Mouse (Mus musculus) hindlimb bud, embryonic 11.5 days (tissue): Measurements from ENCODE around the gene Hecw2.

Experiments
- DNase-seq: peaks from one replicate; pipeline ENCODE4 v3.0.0-alpha.2; 2012; ENCODE audit warnings: low read depth, low spot score; ENCODE audit errors: extremely low spot score

Hecw2 gene

GRCm38 (mm10) chr1:54194954-54195305 lies at the start of gene Hecw2:
Gene Hecw2, minus strand, starts transcription at chr1:54195168.
- DNase-seq, result no peak

GRCm38 (mm10) chr1:54242722-54243121 lies 47.8 kb upstream of the Hecw2 start:
- DNase-seq, result no peak

GRCm38 (mm10) chr1:54220273-54220672 lies 25.3 kb upstream of the Hecw2 start:
- no peak for DNase-seq

- no peak for DNase-seq
Measured at GRCm38 (mm10) chr1:54194183-54194953, 600 bp downstream of the Hecw2 start.

- DNase-seq, result no peak
Measured at GRCm38 (mm10) chr1:54193191-54193770, 1.7 kb downstream of the Hecw2 start.

GRCm38 (mm10) chr1:54187579-54187978 lies 7.4 kb downstream of the Hecw2 start:
- DNase-seq, result no peak

DNA sequence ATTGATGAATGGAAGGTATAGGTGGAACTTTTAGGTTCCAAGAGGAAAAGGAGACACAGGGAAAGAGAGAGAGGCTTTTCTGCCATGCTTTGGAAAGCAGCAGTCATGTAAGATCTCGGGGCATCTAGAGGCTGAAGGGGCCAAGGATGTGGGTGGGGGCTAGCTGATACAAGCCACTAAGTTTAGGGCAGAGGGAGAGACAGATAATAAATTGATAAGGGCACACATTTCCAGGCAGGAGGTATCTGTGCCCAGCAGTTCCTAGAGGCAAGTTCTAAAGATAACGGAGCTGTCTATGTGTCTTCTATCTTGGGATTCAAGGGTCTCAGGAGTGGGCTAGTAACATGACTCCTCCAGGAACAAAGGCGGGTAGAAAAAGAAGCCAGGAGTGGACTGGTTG lies 8.6 kb downstream of the Hecw2 start:
- no peak for DNase-seq

DNA sequence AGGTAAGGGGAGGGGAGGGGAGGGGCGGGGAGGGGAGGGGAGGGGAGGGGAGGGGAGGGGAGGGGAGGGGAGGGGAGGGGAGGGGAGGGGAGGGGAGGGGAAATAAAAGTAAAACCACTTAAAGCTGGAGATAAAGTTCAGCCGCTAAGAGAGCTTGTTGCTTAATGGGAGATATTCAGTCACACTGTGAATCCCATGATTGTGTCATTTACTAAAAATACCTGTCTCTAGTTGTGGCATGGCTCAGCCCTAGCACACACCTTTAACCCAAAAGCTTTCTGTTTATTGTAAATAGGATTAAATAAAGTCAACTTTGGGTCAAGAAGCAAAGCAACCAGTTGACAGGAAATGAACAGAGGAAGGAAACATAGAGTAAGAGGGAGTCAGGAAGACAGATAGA lies 14.3 kb downstream of the Hecw2 start:
- DNase-seq, result no peak

- DNase-seq, result no peak
Measured at GRCm38 (mm10) chr1:54179179-54179578, 15.8 kb downstream of the Hecw2 start.

DNA sequence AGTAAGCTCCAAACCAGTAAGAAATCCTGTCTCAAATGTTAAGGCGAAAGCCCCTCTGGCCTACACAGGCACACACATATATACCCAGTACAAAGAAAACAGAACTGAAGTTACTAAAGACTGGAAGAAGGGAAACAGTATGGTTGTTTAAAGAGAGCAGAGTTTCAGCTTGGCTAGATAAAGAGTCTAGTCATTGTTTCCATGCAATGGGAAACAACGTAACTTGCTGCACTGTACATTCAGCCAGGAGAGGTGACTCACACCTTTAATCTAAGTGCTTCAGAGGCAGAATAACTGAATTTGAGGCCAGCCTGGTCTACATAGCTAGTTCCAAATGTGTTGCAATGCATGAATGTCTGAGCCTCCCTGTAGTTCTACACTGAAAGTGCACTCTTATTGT lies 18.4 kb downstream of the Hecw2 start:
- DNase-seq, result no peak

DNA sequence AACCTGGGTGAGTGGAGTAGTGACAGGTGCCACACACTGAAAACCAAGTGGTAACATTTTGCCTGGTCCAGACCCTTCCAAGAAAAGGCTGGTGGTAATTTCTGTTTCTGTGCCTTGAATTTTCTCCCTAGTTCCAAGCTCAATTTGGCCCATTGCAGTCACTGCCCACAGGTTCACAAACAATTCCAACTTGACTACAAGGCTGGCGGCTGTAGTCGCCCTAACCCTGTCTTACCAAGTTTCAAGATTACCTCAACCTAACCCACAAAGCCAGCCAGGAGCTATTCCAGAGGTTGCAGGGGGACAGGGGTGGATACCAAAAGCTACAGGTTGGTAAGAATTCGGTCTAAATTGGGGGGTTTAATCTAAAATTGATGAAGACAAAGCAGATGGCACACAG lies 27.0 kb downstream of the Hecw2 start:
- DNase-seq, result no peak

- DNase-seq, result no peak
Measured at GRCm38 (mm10) chr1:54159531-54159930, 35.4 kb downstream of the Hecw2 start.

- DNase-seq, result no peak
Measured at GRCm38 (mm10) chr1:54153216-54153786, 41.7 kb downstream of the Hecw2 start.

GRCm38 (mm10) chr1:54145106-54145505 lies 49.9 kb downstream of the Hecw2 start:
- DNase-seq, result no peak

DNA sequence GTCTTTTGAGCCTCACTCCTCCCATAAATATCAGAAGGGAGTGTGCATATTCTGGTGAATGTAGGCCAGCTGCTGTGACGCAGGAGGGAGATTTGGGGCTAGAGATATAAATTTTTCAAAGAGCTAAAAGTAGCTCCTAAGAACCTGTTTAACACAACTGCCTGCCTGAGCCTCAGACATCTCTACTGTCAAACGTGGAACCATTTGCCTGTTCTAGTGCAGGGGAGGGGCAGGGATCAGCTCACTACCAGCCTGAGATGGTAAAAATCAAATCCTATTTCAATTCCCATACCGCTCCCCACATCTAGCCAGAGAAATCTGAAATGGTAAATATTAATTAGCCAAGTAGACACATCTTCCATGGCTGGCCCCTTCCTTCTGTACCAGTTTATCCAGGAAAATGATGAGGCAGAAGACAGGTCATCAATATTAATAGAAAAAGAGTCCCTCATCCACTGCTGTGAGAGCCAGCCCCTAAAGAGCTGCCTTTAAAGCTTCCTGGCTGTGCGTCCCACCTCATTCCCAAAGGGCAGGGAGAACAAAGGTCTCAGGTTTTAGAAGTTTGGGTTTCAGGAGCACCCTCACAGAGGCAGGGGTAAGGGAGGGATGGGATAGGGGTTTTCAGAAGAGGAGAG lies 61.0 kb downstream of the Hecw2 start:
- DNase-seq, result no peak

- DNase-seq, result no peak
Measured at GRCm38 (mm10) chr1:54128714-54129431, 66.1 kb downstream of the Hecw2 start.

GRCm38 (mm10) chr1:54126991-54127742 lies 67.8 kb downstream of the Hecw2 start:
- DNase-seq, result no peak

DNA sequence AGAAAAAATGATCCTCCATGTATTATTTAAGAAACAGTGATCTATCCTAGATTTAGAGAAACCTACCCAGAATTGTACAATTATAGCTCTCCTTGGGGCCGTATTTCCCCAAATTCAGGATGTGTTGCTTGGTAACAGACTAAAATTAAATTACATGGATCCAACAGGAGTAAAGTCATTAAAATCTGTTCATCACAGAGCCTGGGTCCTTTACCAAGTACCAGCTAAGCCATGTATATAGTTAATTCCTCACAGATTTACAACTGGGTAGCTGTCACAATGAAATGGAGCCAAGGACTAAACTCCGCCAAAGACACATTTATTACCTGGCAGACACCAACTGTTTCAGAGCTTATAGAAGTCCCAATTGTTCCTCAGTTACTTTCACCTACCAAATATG lies 72.4 kb downstream of the Hecw2 start:
- DNase-seq, result no peak

DNA sequence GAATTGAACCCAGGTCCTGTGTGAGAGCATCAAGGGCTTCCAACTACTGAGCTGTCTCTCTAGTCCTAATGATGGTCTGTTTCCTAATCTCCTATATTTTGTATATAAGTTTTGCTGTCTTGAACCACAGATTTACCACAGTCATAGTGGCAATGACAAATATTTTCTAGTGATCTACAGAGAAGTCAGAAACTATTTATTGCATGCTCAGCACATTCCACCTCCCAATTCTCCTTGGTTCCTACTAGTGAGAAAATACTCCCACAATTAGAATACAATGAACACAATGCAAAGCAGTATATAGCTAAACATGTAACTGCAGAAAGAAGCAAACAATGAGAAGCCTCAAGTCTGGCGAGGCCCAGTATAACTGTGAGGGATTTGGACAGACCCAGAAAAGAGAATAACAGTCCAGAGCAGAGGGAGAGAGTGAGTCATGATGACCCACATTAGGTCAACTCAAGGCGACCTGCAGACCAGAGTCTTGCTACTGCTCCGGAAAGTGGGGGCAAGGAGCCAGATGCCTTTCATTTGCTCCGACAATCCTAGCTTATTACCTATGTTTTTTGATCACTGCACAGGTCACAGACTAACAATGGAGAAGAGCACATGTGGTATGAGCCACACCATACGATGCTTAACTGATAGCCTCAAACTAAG lies 73.8 kb downstream of the Hecw2 start:
- no peak for DNase-seq

- DNase-seq, result no peak
Measured at GRCm38 (mm10) chr1:54119638-54120320, 75.2 kb downstream of the Hecw2 start.
